Mouse (Mus musculus) C2C12 (cell line): ENCODE measurements around the gene Frmd8. TPM values are rescaled to one million over a fixed set of nuclear protein-coding genes. Genes with fewer than 3 reads are reported as not detected.

Experiments
- H3K27me3 ChIP-seq: one replicate; pipeline ENCODE4 v1.6.1; 2011; ENCODE audit not compliant: control insufficient read depth, insufficient read depth, insufficient read length
- H3K36me3 ChIP-seq: one replicate; pipeline ENCODE4 v1.6.1; 2011; ENCODE audit not compliant: control insufficient read depth, insufficient read depth
- H3K4me3 ChIP-seq: one replicate; pipeline ENCODE4 v1.5.1; 2011; ENCODE audit warnings: mild to moderate bottlenecking, control low read depth; ENCODE audit not compliant: poor library complexity, insufficient read depth, severe bottlenecking
- H3K79me2 ChIP-seq: one replicate; pipeline ENCODE4 v1.6.1; 2011; ENCODE audit not compliant: control insufficient read depth, insufficient read depth
- H3K79me3 ChIP-seq: one replicate; pipeline ENCODE4 v1.6.1; 2011; ENCODE audit warnings: low read depth, control low read depth
- H3ac ChIP-seq: one replicate; pipeline ENCODE3; 2011; ENCODE audit warnings: low read depth; ENCODE audit not compliant: control insufficient read depth, insufficient read length
- CEBPB ChIP-seq: IDR thresholded peaks from one replicate; pipeline ENCODE4 v1.6.1; 2011; ENCODE audit warnings: low read depth, mild to moderate bottlenecking, control low read depth, moderate library complexity
- CTCF ChIP-seq: IDR thresholded peaks from one replicate; pipeline ENCODE4 v1.5.1; 2011; ENCODE audit not compliant: control insufficient read depth, insufficient read depth, insufficient read length
- FOSL1 ChIP-seq: IDR thresholded peaks from one replicate; pipeline ENCODE4 v1.8.0; 2011; ENCODE audit warnings: mild to moderate bottlenecking, low read length; ENCODE audit not compliant: poor library complexity, insufficient read depth, severe bottlenecking
- MAX ChIP-seq: IDR thresholded peaks from one replicate; pipeline ENCODE4 v1.6.1; 2011; ENCODE audit warnings: mild to moderate bottlenecking, control low read depth
- MYOD1 ChIP-seq: IDR thresholded peaks from one replicate; pipeline ENCODE4 v1.6.1; 2011; ENCODE audit warnings: low read depth; ENCODE audit not compliant: control insufficient read depth, insufficient read length
- MYOG ChIP-seq: IDR thresholded peaks from one replicate; pipeline ENCODE4 v1.6.1; 2011; ENCODE audit not compliant: control insufficient read depth, insufficient read length; ENCODE audit errors: extremely low read depth
- USF1 ChIP-seq: IDR thresholded peaks from one replicate; pipeline ENCODE4 v1.6.1; 2011; ENCODE audit warnings: low read depth, mild to moderate bottlenecking, control low read depth, moderate library complexity
- polyA plus RNA-seq: library from polyadenylated mRNA; unstranded; fragments of >200 nt; fragmentation: generic; extraction: Trizol; gene quantifications from one replicate; pipeline ENCODE4 v1.2.1, GENCODE M21; 2012; ENCODE audit warnings: missing spikeins

Frmd8 gene
- polyA plus RNA-seq, 1 experiment = 44.1 TPM

DNA sequence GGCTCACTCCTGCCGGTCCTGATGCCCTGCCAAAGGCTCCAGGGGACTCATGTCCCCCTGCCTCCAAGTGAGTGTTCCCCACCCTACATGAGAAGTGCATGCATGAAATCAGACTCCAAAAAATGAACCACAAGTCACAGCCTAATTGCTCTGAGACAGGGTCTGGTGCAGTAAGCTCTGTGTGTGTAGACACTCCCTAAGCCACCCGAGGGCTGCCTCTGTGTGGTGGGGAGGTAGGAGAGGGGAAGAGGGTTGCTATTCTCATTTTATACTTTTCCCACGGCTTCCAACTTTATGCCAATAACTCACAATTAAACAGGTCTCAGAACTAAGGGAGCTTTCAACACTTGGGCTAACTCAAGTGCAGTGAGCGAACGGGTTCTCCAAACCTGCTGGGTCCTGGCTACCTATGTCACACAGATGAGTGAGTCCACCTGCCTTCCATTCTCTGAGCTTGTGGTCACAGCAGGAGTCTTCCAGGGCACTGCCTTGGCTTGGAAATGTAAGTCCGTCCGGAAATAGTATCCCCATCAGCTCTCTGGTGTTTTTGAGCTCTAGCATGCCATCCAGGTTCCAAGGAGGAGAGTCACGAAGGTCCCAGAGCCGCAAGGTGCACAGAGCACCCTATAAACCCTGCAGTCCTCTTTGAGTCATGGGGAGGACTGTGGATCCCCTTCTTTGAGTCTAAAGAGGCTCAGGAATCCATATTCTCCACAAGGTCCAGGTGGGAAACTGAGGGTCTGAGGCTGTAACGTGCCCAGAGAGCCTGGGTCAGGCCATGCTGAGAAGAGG, 50.1 kb downstream of the Frmd8 start:
- TF ChIP-seq MAX (no peak), FOSL1 (no peak), MYOG (no peak), CEBPB (no peak), CTCF (no peak), MYOD1 (no peak), USF1 (no peak)
- Histone ChIP-seq H3ac (no peak overlapping the region), H3K4me3 (no peak overlapping the region), H3K79me3 (peaks cover 7% of the 10 kb centered on the region), H3K27me3 (no peaks in the 10 kb centered on the region), H3K36me3 (peaks cover 78% of the 10 kb centered on the region), H3K79me2 (peaks cover 57% of the 10 kb centered on the region)

DNA sequence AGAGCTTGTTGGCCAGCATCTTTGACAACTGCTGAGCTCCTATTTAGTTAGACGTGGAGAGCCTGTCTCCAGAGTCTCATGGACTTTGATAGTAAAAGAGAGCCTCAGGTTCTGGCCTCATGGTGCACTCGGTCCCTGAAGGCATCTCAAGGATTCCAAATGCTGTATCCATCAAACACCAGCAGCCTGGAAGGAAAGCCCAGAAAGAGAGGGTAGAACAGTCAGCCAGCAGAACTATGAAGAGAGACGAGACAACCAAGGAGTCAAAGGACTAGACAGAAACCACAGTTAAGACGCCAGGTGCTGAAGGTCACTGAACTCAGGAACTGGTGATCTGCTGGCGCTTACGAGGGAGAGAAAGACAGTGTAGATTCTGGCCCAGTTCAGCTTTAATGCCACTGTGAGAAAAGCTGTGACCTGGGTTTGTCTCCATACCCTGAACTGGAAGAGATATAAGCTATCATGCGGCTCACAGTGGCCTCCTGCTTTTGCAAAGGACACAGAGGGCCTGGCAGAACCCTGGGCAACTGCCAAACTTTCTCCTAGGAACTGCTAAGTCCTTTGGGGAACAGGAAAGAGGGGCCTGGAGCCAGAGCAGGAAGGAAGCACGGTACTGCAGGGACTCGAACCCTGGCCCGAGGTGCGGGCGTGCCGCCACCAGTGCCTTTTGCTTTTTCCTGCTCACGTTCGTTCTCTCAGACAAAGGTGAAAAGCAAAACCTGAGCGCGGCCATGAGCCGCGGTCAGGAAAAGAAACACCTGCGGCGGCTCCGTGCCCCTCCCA, 50.8 kb downstream of the Frmd8 start:
- Histone ChIP-seq H3K79me2 (peaks cover 49% of the 10 kb centered on the region), H3ac (no peak overlapping the region), H3K27me3 (no peaks in the 10 kb centered on the region), H3K79me3 (peaks cover 7% of the 10 kb centered on the region), H3K4me3 (no peak overlapping the region), H3K36me3 (peaks cover 74% of the 10 kb centered on the region)
- TF ChIP-seq MYOD1 (no peak), MYOG (no peak), MAX (no peak), CEBPB (no peak), USF1 (no peak), CTCF (no peak), FOSL1 (no peak)

DNA sequence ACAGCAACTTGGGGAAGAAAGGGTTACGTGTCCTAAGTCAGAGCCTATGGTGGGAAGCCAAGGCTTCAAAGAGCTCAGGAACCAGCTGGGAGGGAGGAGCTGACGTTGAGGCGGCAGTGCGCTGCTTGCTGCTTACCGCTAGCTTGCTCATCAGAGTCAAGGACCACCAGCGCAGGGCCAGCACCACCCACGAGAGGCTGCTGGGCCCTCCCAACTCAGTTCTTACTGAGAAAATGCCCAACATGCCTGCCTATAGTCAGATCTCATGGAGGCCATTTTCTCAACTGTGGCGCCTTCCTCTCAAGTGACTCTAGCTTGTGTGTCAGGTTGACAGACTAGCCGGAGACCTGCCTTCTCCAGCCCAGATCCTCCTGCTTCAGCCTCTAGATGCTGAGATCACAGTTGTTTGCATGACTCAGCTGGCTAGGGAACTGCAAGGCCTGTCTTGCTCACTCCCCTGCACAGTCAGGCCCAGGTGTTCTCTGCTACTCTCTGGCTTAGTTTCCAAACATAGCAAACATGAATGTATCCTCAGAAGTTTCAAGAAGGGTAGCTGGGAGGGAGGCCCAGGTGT, 51.7 kb downstream of the Frmd8 start:
- TF ChIP-seq MYOG (no peak), FOSL1 (no peak), MAX (no peak), MYOD1 (no peak), CTCF (no peak), USF1 (no peak), CEBPB (no peak)
- peaks cover 7% of the 10 kb centered on the region for H3K79me3 ChIP-seq
- no peak overlapping the region for H3K4me3 ChIP-seq
- H3K36me3 ChIP-seq = peaks cover 69% of the 10 kb centered on the region
- H3K27me3 ChIP-seq = no peaks in the 10 kb centered on the region
- no peak overlapping the region for H3ac ChIP-seq
- peaks cover 41% of the 10 kb centered on the region for H3K79me2 ChIP-seq

DNA sequence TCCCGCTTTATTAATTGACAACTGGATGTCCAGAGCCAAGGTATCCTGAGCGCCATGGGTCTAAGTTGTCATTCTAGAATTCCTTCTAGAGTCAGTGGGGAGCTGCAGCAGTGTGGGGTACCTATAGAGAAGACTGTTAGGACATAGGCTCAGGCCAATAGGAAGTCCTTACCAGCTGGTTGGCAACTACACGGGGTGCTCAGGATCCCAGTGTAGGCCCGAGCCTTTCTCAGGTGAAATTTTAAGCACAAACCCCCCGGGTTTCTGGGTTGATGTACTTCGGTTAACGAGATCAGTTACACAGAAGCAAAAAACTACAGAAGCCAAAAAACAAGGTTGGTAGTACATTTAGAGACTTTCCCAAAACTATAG, 52.3 kb downstream of the Frmd8 start:
- H3K4me3 ChIP-seq = no peak overlapping the region
- H3K36me3 ChIP-seq = peaks cover 64% of the 10 kb centered on the region
- no peaks in the 10 kb centered on the region for H3K27me3 ChIP-seq
- H3K79me2 ChIP-seq = peaks cover 36% of the 10 kb centered on the region
- peaks cover 7% of the 10 kb centered on the region for H3K79me3 ChIP-seq
- H3ac ChIP-seq = no peak overlapping the region
- no peak for TF ChIP-seq MAX
- no peak for TF ChIP-seq MYOG
- TF ChIP-seq CTCF = no peak
- TF ChIP-seq MYOD1 = no peak
- no peak for TF ChIP-seq USF1
- TF ChIP-seq CEBPB = no peak
- no peak for TF ChIP-seq FOSL1

DNA sequence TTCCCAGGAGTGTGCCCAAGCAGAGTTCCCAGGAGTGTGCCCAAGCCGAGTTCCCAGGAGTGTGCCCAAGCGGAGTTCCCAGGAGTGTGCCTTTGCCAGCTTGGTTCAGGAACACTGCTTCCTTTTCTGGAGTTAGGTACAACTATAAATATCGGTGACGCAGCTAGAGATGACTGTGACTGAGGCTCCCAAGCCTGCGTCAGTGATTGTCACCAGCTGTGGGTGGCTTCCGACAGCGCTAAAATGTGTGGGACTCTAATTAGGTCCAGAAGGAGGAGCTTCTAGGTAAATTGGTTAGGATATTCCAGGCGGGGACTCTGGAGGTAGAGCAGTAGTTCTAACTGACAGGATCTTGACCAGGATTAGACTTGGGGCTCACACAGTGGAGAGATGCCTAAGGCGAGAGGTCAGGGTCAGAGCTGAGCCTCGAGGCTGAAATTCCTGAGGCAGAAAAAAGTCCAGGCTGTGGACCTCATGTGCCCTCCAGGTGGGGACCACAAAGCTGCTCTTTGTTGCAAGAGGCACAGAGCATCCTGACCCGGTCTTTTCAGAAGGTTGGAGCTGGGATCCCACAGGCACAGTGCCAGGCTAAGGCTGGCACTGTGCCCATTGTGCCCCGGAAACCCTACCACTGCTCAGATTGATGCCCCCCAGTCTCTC, 52.8 kb downstream of the Frmd8 start:
- Histone ChIP-seq H3K4me3 (no peak overlapping the region), H3K79me2 (peaks cover 31% of the 10 kb centered on the region), H3K36me3 (peaks cover 58% of the 10 kb centered on the region), H3K79me3 (peaks cover 7% of the 10 kb centered on the region), H3ac (no peak overlapping the region), H3K27me3 (no peaks in the 10 kb centered on the region)
- no peak for TF ChIP-seq MYOG
- TF ChIP-seq CEBPB = no peak
- TF ChIP-seq MYOD1 = no peak
- no peak for TF ChIP-seq USF1
- no peak for TF ChIP-seq MAX
- TF ChIP-seq CTCF = no peak
- no peak for TF ChIP-seq FOSL1
